Mouse (Mus musculus) lung, embryonic 14.5 days (tissue): Measurements from ENCODE around the gene Pik3cb. TPM values are rescaled to one million over a fixed set of nuclear protein-coding genes. Genes with fewer than 3 reads are reported as not detected.
A peak's percentile ranks its signal among the peaks of the same experiment; 100 is the strongest.

Experiments
- ATAC-seq: fragments of 200-750 bp; cut with Nextera tagmentation; 2 replicates; pipeline ENCODE4 v1.8.0; 2017; ENCODE audit warnings: mild to moderate bottlenecking, moderate TSS enrichment, moderate library complexity; ENCODE audit not compliant: insufficient read depth
- DNase-seq: peaks from one replicate; pipeline ENCODE4 v3.0.0-alpha.2; 2015
- H3K27ac ChIP-seq: fragments of 300-500 bp; sonication (generic); 2 replicates; pipeline ENCODE4 v1.5.1; 2014; ENCODE audit warnings: low read depth, mild to moderate bottlenecking, moderate library complexity
- H3K27me3 ChIP-seq: fragments of 300-500 bp; sonication (generic); 2 replicates; pipeline ENCODE4 v1.6.1; 2014; ENCODE audit warnings: low read length, control low read depth; ENCODE audit not compliant: insufficient read depth
- H3K36me3 ChIP-seq: fragments of 300-500 bp; sonication (generic); 2 replicates; pipeline ENCODE4 v1.6.1; 2014; ENCODE audit warnings: control low read depth; ENCODE audit not compliant: insufficient read depth
- H3K4me1 ChIP-seq: fragments of 300-500 bp; sonication (generic); 2 replicates; pipeline ENCODE4 v1.6.1; 2014; ENCODE audit warnings: antibody characterized with exemption, control low read depth; ENCODE audit not compliant: insufficient read depth
- H3K4me2 ChIP-seq: fragments of 300-500 bp; sonication (generic); 2 replicates; pipeline ENCODE4 v1.6.1; 2014; ENCODE audit warnings: mild to moderate bottlenecking
- H3K4me3 ChIP-seq: fragments of 300-500 bp; sonication (generic); 2 replicates; pipeline ENCODE4 v1.5.1; 2014; ENCODE audit warnings: low read depth, low read length
- H3K9ac ChIP-seq: fragments of 300-500 bp; sonication (generic); 2 replicates; pipeline ENCODE4 v1.6.1; 2014
- H3K9me3 ChIP-seq: fragments of 300-500 bp; sonication (generic); 2 replicates; pipeline ENCODE4 v1.6.1; 2016; ENCODE audit warnings: low read depth, low read length, control low read depth
- CTCF ChIP-seq: IDR thresholded peaks from 2 replicates; pipeline ENCODE4 v1.5.1; 2016; ENCODE audit warnings: antibody characterized with exemption, low read depth
- WGBS: fragments of 180-500 bp; shearing (Covaris S2); extraction: QIAGEN DNeasy Blood & Tissue Kit; methylation state at CpG from one replicate; pipeline ENCODE4 v1.1.7; 2014; 5-methylcytosine and 5-hydroxymethylcytosine counted together
- polyA plus RNA-seq: library from polyadenylated mRNA; unstranded; fragments of >200 nt; fragmentation: Nextera tagmentation; extraction: Ambion mirVana; gene quantifications from 2 replicates; pipeline ENCODE4 v1.2.1, GENCODE M21; 2014

The Pik3cb gene
- polyA plus RNA-seq, 1 experiment from 2014 or later: 1.7 TPM

- Histone ChIP-seq H3K9me3 (no peaks in the 10 kb centered on the region), H3K4me2 (no peak overlapping the region), H3K36me3 (no peaks in the 10 kb centered on the region), H3K4me3 (no peak overlapping the region), H3K4me1 (peaks cover under 1% of the 10 kb centered on the region; the same call in 1 of the 2 replicates), H3K27me3 (0 out of 2 replicates have a peak, but pooled peaks cover 6% of the 10 kb centered on the region), H3K9ac (no peak overlapping the region), H3K27ac (no peak overlapping the region)
- DNase-seq (no peak), ATAC-seq (no peak)
- TF ChIP-seq CTCF: no peak
- WGBS: 76% methylated on average over 5 of the region's 5 CpGs
Measured at GRCm38 (mm10) chr9:99137301-99137700, 3.1 kb downstream of the Pik3cb start.

DNA sequence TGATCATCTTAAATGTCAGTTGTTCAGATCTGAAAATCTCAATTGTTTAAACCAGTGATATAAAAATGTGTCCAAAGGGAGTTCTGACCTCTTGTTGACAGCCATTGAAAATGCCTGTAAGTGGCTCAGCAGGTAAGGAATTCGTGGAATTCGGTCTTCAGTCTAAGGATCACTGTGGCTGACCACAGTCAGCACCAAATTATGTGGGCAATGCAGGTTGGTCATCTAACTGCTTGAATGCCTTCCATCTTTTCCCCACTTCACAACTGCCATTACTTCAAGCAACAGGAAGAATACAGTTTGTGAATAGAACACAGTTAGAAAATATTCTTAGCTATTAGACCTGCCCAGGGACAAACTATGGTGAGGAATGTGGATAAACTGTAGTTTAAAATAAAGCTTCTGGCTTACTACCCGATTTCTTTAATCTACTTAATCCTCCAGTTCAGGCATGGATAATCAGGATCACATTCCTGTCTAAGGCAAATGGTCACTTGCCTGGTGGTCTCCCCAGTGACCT is 8.4 kb downstream of the Pik3cb start:
- peak; percentile 34 for DNase-seq
- Histone ChIP-seq H3K4me2 (no peak overlapping the region), H3K36me3 (no peaks in the 10 kb centered on the region), H3K27ac (no peak overlapping the region), H3K4me3 (no peak overlapping the region), H3K9me3 (no peaks in the 10 kb centered on the region), H3K27me3 (no peaks in the 10 kb centered on the region), H3K9ac (no peak overlapping the region), H3K4me1 (0 out of 2 replicates have a peak, but pooled peaks cover 4% of the 10 kb centered on the region)
- peak; percentile 21; the same call in 1 of the 2 replicates for ATAC-seq
- 43% methylated on average over 3 of the region's 3 CpGs for WGBS
- no peak for TF ChIP-seq CTCF

- no peak overlapping the region for H3K9ac ChIP-seq
- no peak for TF ChIP-seq CTCF
- no peaks in the 10 kb centered on the region for H3K36me3 ChIP-seq
- H3K4me3 ChIP-seq: no peak overlapping the region
- no peaks in the 10 kb centered on the region for H3K9me3 ChIP-seq
- 84% methylated on average over 4 of the region's 4 CpGs for WGBS
- no peaks in the 10 kb centered on the region for H3K27me3 ChIP-seq
- DNase-seq (no peak), ATAC-seq (no peak)
- no peak overlapping the region for H3K27ac ChIP-seq
- H3K4me2 ChIP-seq: no peak overlapping the region
- H3K4me1 ChIP-seq: 0 out of 2 replicates have a peak, but pooled peaks cover 4% of the 10 kb centered on the region
Measured at GRCm38 (mm10) chr9:99131119-99131518, 9.3 kb downstream of the Pik3cb start.

- Histone ChIP-seq H3K4me3 (no peak overlapping the region), H3K27me3 (no peaks in the 10 kb centered on the region), H3K4me1 (0 out of 2 replicates have a peak, but pooled peaks cover 4% of the 10 kb centered on the region), H3K27ac (no peak overlapping the region), H3K9me3 (no peaks in the 10 kb centered on the region), H3K4me2 (no peak overlapping the region), H3K9ac (no peak overlapping the region), H3K36me3 (no peaks in the 10 kb centered on the region)
- no peak for ATAC-seq
- DNase-seq: no peak
- no peak for TF ChIP-seq CTCF
- WGBS: 62% methylated on average over 7 of the region's 7 CpGs
Measured at GRCm38 (mm10) chr9:99127578-99127977, 12.8 kb downstream of the Pik3cb start.

DNA sequence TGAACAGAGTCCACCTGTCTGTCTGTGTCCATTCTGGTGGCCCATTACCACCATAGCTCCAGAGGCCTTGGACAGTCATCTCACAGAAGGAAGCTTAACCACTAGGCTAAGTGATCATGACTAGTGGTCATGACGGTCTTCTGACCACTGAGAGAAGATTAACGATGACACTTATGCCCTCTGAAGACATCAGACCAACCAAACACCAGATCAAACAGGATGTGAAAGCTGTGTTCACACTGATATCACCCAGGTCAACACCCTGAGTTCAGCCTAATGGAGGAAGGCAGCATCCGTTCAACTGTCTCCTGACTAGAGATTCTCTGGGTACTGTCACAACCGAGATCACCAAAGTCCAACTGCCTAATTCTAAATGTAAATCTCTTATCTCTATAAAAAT is 17.7 kb downstream of the Pik3cb start:
- Histone ChIP-seq H3K27me3 (no peaks in the 10 kb centered on the region), H3K9ac (no peak overlapping the region), H3K4me1 (no peaks in the 10 kb centered on the region), H3K36me3 (no peaks in the 10 kb centered on the region), H3K27ac (no peak overlapping the region), H3K4me3 (no peak overlapping the region), H3K4me2 (no peak overlapping the region), H3K9me3 (no peaks in the 10 kb centered on the region)
- DNase-seq: no peak
- ATAC-seq: no peak
- TF ChIP-seq CTCF: no peak
- 53% methylated on average over 4 of the region's 4 CpGs for WGBS

DNA sequence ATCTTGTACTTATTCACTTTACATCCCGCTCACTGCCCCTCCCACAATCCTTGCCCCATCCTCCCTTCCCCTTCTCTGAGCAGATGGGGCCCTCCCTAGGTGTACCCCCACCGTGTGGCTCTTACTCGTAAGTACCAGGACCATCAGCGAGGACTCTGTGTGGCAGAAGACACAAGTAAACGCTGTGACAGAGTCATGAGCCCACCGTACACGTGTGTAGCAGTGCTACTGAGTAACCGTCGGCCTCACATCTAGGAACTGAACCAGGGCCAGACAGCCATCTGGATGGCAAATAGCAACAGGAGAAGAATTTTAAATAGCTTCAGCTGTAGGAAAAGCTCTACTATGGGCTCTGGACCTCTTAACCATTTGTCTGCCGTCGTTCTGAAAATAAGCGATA is 28.0 kb downstream of the Pik3cb start:
- 68% methylated on average over 12 of the region's 12 CpGs for WGBS
- no peak overlapping the region for H3K27ac ChIP-seq
- H3K9ac ChIP-seq: no peak overlapping the region
- H3K9me3 ChIP-seq: no peaks in the 10 kb centered on the region
- H3K27me3 ChIP-seq: no peaks in the 10 kb centered on the region
- H3K4me2 ChIP-seq: no peak overlapping the region
- no peaks in the 10 kb centered on the region for H3K4me1 ChIP-seq
- no peaks in the 10 kb centered on the region for H3K36me3 ChIP-seq
- DNase-seq (peak; percentile 22), ATAC-seq (no peak)
- H3K4me3 ChIP-seq: no peak overlapping the region
- TF ChIP-seq CTCF: no peak

GRCm38 (mm10) chr9:99111085-99111484 is 29.3 kb downstream of the Pik3cb start:
- no peaks in the 10 kb centered on the region for H3K4me1 ChIP-seq
- no peak overlapping the region for H3K4me2 ChIP-seq
- no peak for DNase-seq
- no peaks in the 10 kb centered on the region for H3K9me3 ChIP-seq
- H3K27ac ChIP-seq: no peak overlapping the region
- no peaks in the 10 kb centered on the region for H3K27me3 ChIP-seq
- no peak overlapping the region for H3K4me3 ChIP-seq
- no peak for TF ChIP-seq CTCF
- H3K36me3 ChIP-seq: no peaks in the 10 kb centered on the region
- no peak for ATAC-seq
- 50% methylated on average over 1 of the region's 1 CpGs for WGBS
- no peak overlapping the region for H3K9ac ChIP-seq
